Mouse (Mus musculus) cerebellum, adult 11 months (tissue): Measurements from ENCODE around the gene Ssmem1.

Experiments used
- DNase-seq: peaks from one replicate; pipeline ENCODE4 v3.0.0; 2022

Gene Ssmem1

GRCm38 (mm10) chr6:30554621-30555170, 45.0 kb downstream of the Ssmem1 start:
- no peak for DNase-seq

- DNase-seq, result no peak
These were observed 46.4 kb downstream of the Ssmem1 start for GRCm38 (mm10) chr6:30556080-30556479.

- no peak for DNase-seq
These were observed 50.1 kb downstream of the Ssmem1 start for GRCm38 (mm10) chr6:30559726-30560125.

DNA sequence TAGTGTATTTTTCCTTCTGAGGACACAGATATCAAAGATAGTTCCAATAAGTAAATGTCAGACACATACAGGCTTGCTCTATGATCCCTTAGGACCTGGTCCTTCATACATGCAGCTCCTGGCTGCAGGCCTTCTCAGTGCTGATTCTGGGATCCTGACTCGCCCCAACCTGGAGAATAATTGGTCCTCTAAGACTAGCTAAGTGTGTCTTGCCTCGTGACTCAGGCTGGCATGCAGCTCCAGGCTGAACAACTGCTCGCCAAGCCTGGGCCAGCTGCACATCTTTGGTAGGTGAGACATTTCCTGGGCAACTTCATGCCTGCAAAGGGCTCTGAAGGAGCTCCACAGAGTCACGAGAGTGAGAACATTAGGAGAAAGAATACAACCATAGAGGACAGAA, 52.5 kb downstream of the Ssmem1 start:
- DNase-seq, result no peak

GRCm38 (mm10) chr6:30563575-30563974, 53.9 kb downstream of the Ssmem1 start:
- no peak for DNase-seq

DNA sequence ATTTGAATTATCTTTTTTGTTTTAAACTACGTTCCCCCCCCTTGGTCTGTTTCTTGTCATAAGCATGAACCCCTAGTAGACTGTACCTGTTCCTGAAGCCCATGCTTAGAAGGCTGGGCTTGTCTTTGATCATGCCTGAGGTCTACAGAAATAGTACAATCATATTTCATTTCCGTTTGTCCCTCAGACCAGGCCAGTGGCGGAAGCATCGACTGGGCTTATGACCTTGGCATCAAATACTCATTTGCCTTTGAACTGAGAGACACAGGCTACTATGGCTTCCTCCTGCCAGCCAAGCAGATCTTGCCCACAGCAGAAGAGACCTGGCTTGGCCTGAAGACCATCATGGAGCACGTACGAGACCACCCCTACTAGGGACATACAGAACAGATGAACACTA, 54.4 kb downstream of the Ssmem1 start:
- DNase-seq, result no peak

DNA sequence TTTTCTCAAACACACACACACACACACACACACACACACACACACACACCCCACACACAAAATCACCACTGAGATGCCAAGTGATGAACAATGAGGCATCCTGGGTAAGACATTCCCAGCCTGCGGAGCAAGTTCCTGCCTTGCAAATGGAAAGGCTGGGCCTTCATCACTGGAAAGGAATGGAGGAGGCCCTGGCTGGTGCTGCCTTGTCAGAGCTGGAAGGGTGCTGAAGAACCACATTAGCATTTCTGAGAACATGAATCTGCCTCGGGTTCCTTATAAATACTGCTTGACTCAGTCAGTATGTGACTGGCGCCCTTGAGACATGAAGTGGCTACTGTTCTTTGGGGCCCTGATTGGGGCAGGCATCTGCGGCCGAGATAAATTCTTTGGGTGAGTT, 58.4 kb downstream of the Ssmem1 start, which contains the start of gene Cpa4:
Gene Cpa4 (plus strand): TSS at position 301 of the 400 bp plus-strand sequence.
- DNase-seq, result no peak

- DNase-seq, result no peak
These were observed 59.7 kb downstream of the Ssmem1 start for GRCm38 (mm10) chr6:30569331-30569730.
